Mouse (Mus musculus): ENCODE data around the gene Map4k1.

DNA sequence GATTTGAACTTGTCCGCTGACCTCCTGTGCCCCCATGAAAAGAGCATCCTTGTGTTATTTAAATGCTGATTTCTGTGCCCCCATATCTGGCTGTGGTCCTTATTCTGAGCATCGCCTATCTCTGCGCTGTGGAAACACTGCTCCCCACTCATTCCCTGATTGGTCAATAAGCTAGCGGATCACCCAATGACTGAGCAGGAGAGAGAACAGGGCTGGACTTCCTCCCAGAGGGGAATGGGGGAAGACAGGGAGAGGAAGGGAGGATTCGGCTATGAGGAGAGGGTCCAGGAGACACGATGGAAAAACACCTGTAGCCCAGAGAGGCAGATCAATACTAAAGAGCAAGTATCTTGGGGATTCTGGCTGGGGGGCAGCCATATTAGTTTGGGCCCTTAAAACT, 46.9 kb downstream of the Map4k1 start:
- no peak for TF ChIP-seq CTCF (IDR thresholded peaks at IDR 0.05; ENCODE audit: control insufficient read depth, insufficient read depth, low read length)
- TF ChIP-seq POLR2A (IDR thresholded peaks at IDR 0.05; ENCODE audit: borderline replicate concordance, control insufficient read depth, low read depth, low read length) = no peak
